Mouse (Mus musculus) G1E (cell line): ENCODE measurements around the gene Fzr1. TPM values are rescaled to one million over a fixed set of nuclear protein-coding genes. Genes with fewer than 3 reads are reported as not detected.

ENCODE experiments used
- ATAC-seq: 2 replicates; pipeline ENCODE4 v1.8.0; 2016; ENCODE audit warnings: mild to moderate bottlenecking; ENCODE audit not compliant: insufficient number of reproducible peaks, poor library complexity, low FRiP score, severe bottlenecking; ENCODE audit errors: extremely low read depth
- DNase-seq: peaks from one replicate; pipeline ENCODE4 v3.0.0; 2012; ENCODE audit warnings: low spot score
- H3K27me3 ChIP-seq: 2 replicates; pipeline ENCODE4 v1.6.1; 2012; ENCODE audit warnings: mild to moderate bottlenecking, low read length, inconsistent platforms; ENCODE audit not compliant: insufficient read depth
- H3K36me3 ChIP-seq: replicated peaks from 2 replicates; pipeline ENCODE3; 2012; ENCODE audit warnings: mild to moderate bottlenecking, inconsistent platforms
- H3K4me1 ChIP-seq: 2 replicates; pipeline ENCODE4 v1.6.1; 2012; ENCODE audit warnings: low read depth, low read length, inconsistent platforms, mixed read lengths; ENCODE audit not compliant: insufficient read depth
- H3K4me3 ChIP-seq: 2 replicates; pipeline ENCODE4 v1.5.1; 2012; ENCODE audit warnings: low read depth, mild to moderate bottlenecking, inconsistent platforms, low read length, moderate library complexity, mixed read lengths
- H3K9me3 ChIP-seq: replicated peaks from 2 replicates; pipeline ENCODE4 v1.6.1; 2012; ENCODE audit warnings: inconsistent platforms
- CTCF ChIP-seq: IDR thresholded peaks from 2 replicates; pipeline ENCODE4 v1.5.1; 2012; ENCODE audit warnings: low read depth, low read length, inconsistent platforms, mixed read lengths
- GATA1 ChIP-seq: IDR thresholded peaks from 2 replicates; pipeline ENCODE4 v1.6.1; 2012; ENCODE audit warnings: borderline replicate concordance, low read length, inconsistent platforms, mixed read lengths
- GATA2 ChIP-seq: IDR thresholded peaks from 2 replicates; pipeline ENCODE4 v1.6.1; 2012; ENCODE audit warnings: low read depth, low read length, inconsistent platforms, borderline replicate concordance
- POLR2AphosphoS5 ChIP-seq: IDR thresholded peaks from 2 replicates; pipeline ENCODE4 v1.6.1; 2012; ENCODE audit warnings: low read depth, low read length, inconsistent platforms; ENCODE audit not compliant: insufficient replicate concordance
- TAL1 ChIP-seq: conservative IDR thresholded peaks from 2 replicates; pipeline ENCODE4 v1.6.1; 2012; ENCODE audit warnings: low read depth, low read length, inconsistent platforms, mixed read lengths
- polyA plus RNA-seq: library from polyadenylated mRNA; stranded (reverse); fragments of >175 nt; gene quantifications from 2 replicates; pipeline ENCODE4 v1.2.3, GENCODE M21; 2012
- total RNA-seq, 2 experiments: library from RNA; stranded (forward) in 1 of 2; stranded (reverse) in 1 of 2; fragments of 200-1000 nt in 1 of 2; fragments of >200 nt in 1 of 2; fragmentation: Nextera tagmentation in 1 of 2; gene quantifications; 2 replicates each; pipeline ENCODE4 v1.2.3; 2014 to 2017

Fzr1 gene
- total and polyA plus RNA-seq, 3 experiments, result 15.8 to 96.2 (median 65.2) TPM

DNA sequence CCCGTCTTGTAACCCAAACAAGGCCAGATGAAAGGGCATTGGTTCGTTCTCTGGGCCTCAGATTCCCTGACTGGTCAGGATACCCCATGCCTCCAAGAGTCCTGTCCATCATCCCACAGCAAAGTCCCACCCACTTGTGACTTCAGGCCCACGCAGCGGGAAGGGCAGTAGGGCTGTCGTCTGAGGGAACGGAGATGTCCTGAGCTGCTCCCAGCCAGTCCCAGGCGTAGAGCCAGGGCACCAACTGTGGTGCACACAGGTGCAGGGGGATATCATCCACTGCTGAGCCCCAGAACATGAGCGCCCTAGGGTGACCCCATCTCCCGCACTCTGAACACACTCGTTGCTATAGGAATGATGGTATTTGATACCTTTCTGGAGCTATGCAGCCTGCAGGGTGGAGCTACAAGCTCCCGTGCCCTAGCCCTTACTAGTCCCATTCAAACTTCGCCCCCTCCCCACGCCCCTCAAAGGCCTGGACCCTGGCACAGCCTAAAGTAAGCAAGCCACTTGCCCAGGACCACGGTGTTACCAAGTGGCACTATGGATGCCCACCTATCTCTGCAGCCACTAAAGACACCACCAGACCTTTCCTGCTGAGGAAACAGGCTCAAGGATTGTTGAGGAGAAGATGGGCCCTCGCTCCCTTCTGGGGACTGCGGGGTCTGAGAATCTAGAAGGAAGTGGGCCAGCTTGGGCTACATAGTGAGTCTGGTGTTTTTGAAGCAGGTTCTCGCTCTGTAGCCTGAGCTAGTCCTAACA lies 37.4 kb upstream of the Fzr1 start:
- peaks cover 79% of the 10 kb centered on the region for H3K4me1 ChIP-seq
- no peak overlapping the region for H3K4me3 ChIP-seq
- H3K36me3 ChIP-seq, result peaks cover 32% of the 10 kb centered on the region
- no peak for TF ChIP-seq GATA2
- TF ChIP-seq CTCF, result no peak
- no peak for TF ChIP-seq TAL1
- TF ChIP-seq POLR2AphosphoS5, result no peak
- TF ChIP-seq GATA1, result no peak
- no peaks in the 10 kb centered on the region for H3K9me3 ChIP-seq
- DNase-seq (no peak), ATAC-seq (no peak)
- peaks cover 38% of the 10 kb centered on the region for H3K27me3 ChIP-seq

DNA sequence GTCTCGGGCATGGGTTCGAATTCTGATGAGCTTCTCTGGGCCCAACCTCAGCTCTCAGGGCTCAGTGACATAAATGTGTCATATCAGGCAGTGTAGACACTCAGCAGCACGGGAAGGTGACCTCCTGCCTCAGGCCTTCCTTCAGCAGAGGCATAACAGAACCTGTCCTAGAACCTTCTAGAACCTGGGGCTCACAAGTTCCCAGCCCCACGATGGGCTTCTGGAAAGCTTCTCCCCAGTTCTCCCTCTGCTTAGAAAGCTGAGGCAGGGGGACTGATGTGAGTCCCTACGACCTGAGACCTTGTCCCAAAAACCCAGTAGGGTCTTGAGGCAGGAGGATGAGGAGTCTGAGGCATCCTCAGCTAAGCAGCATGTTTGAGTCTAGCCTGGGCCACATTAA lies 36.8 kb upstream of the Fzr1 start:
- Histone ChIP-seq H3K4me3 (no peak overlapping the region), H3K36me3 (peaks cover 29% of the 10 kb centered on the region), H3K27me3 (peaks cover 32% of the 10 kb centered on the region), H3K9me3 (no peaks in the 10 kb centered on the region), H3K4me1 (peaks cover 85% of the 10 kb centered on the region)
- ATAC-seq, result no peak
- no peak for DNase-seq
- no peak for TF ChIP-seq GATA1
- TF ChIP-seq TAL1, result no peak
- TF ChIP-seq CTCF, result no peak
- no peak for TF ChIP-seq POLR2AphosphoS5
- TF ChIP-seq GATA2, result no peak

DNA sequence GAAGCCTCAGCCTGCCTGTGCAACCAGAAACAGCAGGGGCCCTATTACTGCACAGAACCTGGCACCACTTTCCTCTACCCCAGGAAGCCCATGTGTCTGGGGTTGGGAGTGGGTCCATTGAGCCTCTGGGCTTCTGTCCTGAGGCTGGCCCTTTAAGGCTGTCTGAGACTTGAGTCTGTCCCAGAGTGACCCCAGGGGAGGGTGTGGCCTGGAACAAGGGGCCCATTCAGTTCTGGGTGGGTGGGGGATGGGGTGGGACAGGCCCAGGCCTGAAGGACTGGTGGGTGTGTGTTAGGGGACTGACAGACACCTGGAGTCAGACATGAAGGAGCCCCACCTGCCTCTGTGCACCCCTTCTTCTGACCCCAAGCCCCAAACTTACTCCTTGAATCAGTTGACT lies 36.4 kb upstream of the Fzr1 start:
- no peak for DNase-seq
- Histone ChIP-seq H3K4me3 (no peak overlapping the region; the same call in 1 of the 2 replicates), H3K9me3 (no peaks in the 10 kb centered on the region), H3K36me3 (peaks cover 26% of the 10 kb centered on the region), H3K27me3 (peaks cover 27% of the 10 kb centered on the region), H3K4me1 (peaks cover 89% of the 10 kb centered on the region)
- TF ChIP-seq GATA1, result no peak
- no peak for TF ChIP-seq TAL1
- no peak for TF ChIP-seq GATA2
- no peak for TF ChIP-seq POLR2AphosphoS5
- no peak for TF ChIP-seq CTCF
- no peak for ATAC-seq

DNA sequence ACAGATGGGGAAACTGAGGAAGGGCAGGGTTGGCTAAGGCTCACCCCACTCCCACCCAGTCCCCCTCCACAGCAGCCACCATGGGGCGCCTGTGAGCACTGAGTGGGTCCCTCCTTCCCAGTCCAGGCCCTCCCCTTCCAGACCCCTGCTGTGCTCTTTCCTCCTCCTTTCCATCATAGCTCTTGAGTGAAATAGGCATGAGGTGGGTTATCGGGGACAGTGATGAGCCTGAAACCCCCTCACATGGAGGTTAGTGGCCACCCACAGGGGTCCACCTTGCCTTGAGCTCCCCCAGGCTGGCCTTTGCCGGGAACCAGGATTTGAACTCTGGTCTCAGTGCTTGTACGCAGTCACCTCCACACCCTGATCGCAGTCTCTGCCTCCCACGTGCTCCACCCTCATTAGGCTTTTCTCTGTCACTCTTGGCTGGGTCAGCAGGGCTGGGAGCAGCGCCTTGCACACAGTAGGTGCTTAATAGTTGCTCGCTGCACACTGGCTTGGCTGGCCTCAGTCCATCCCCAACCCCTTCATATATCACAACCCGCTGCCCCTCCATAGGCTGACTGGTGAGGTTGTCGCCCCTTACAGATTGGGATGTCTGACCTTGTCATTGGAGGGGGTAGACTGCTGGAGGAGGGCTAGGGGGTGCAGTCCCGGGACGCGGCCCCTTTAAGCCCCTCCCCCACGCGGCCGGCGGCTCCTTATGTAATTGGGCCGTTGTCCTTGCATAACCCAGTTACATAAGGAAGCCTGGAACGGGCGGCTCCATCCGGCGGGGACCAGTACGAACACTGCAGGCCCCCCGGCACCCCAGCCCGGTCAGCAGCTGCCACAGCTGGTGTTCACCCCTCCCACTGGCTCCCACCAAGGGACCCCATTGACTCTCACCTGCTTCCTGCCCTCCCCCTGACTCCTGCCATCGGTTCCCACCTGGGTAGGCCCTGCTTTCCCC lies 35.3 kb upstream of the Fzr1 start:
- Histone ChIP-seq H3K9me3 (no peaks in the 10 kb centered on the region), H3K4me1 (peaks cover 94% of the 10 kb centered on the region), H3K36me3 (peaks cover 26% of the 10 kb centered on the region), H3K4me3 (peak overlapping the region; percentile 53; the same call in 1 of the 2 replicates), H3K27me3 (peaks cover 21% of the 10 kb centered on the region)
- no peak for ATAC-seq
- DNase-seq, result no peak
- no peak for TF ChIP-seq GATA1
- TF ChIP-seq CTCF, result no peak
- no peak for TF ChIP-seq GATA2
- no peak for TF ChIP-seq TAL1
- no peak for TF ChIP-seq POLR2AphosphoS5

DNA sequence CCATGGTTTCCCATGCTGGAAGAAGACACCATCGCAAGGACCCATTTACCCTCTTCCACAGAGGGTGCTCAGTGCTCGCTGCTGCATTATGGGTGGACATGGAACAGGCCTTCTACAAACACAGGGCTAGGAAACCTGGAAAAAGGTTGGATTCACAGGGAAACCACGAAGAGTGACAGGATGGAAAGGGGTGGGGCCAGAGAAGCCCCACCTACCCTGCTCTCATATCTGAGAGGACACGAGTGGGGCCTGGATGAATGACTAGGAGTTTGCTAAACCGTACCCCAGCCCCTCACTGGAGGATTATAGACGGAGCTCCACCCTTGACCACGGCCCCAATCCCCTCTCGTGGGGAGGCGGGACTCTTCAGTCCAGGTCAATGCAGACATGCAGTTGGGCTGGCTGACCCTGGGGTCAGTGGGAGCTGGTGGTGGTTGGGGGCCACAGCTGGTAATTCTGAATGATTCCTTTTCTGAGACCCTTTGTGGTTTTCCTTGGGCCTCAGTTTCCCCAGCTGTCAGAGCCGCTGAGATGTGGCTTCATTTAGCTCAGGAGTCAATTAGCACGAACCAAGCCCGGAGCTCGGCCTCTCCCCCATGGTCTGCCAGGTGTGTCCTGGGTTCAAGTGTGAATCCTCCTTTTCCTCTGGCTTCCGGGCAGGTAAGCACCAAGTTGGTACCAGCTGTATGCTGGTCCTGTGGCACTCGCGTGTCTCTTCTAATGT lies 34.4 kb upstream of the Fzr1 start:
- Histone ChIP-seq H3K4me3 (no peak overlapping the region; the same call in 1 of the 2 replicates), H3K36me3 (peaks cover 28% of the 10 kb centered on the region), H3K9me3 (no peaks in the 10 kb centered on the region), H3K27me3 (peaks cover 22% of the 10 kb centered on the region), H3K4me1 (peaks cover 98% of the 10 kb centered on the region)
- DNase-seq (no peak), ATAC-seq (no peak)
- no peak for TF ChIP-seq POLR2AphosphoS5
- TF ChIP-seq GATA2, result no peak
- TF ChIP-seq GATA1, result no peak
- no peak for TF ChIP-seq CTCF
- no peak for TF ChIP-seq TAL1
